Mouse (Mus musculus): ENCODE measurements around the gene Ggt5. TPM values are rescaled to one million over a fixed set of nuclear protein-coding genes. Genes with fewer than 3 reads are reported as not detected.

The Ggt5 gene
- total RNA-seq, 1 experiment = 0.36 TPM

DNA sequence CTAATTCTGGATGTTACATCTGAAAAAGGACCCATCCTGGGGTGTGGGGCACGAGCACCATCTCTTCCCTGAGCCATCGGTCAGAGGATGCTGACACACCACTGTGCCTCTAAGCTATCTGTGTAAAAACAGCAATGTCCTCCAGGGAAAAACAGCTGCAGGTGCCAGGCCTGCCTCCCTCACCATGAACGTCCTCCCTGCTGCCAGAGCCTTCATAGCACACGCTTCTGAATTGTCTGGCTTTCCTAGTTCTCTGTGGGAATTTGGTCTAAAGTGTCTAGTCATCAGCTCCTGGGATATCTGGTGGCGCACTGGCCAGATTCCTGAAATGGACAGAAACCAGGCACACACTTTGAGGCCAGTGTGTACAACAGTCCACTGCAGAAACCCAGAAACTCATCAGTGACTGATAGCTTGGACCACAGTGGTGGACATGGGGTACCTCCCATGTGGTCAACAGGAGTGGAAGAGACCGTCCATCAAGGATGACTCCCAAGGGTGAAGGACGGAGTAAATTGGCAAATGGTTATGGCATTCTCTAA is 11.1 kb downstream of the Ggt5 start:
- no peaks in the 10 kb centered on the region for H3K36me3 ChIP-seq (ENCODE audit: control insufficient read depth, insufficient read depth, low read length, poor library complexity, severe bottlenecking)
- no peaks in the 10 kb centered on the region for H3K9me3 ChIP-seq (ENCODE audit: control insufficient read depth, insufficient read depth, low read depth, low read length)
- H3K9ac ChIP-seq (ENCODE audit: insufficient read depth, low read depth, low read length, poor library complexity, severe bottlenecking) = no peak overlapping the region
- no peak for DNase-seq (ENCODE audit: low read depth, low spot score)
- TF ChIP-seq HCFC1 (IDR thresholded peaks at IDR 0.05; ENCODE audit: borderline replicate concordance, insufficient read depth, low read length) (no peak), CHD2 (IDR thresholded peaks at IDR 0.05; ENCODE audit: low read depth, low read length) (no peak), ZNF384 (IDR thresholded peaks at IDR 0.05; ENCODE audit: low read depth, low read length) (no peak), MAFK (IDR thresholded peaks at IDR 0.05; ENCODE audit: insufficient read depth, low read depth, low read length) (no peak), ZC3H11A (IDR thresholded peaks at IDR 0.05; ENCODE audit: borderline replicate concordance, low read depth, low read length) (no peak)
- no peak overlapping the region for H3K4me3 ChIP-seq (ENCODE audit: insufficient read depth in 1 of 2, low read depth in 1 of 2, low read length in 2 of 2, poor library complexity in 1 of 2, severe bottlenecking in 1 of 2)
- no peak overlapping the region for H3K27ac ChIP-seq (ENCODE audit: insufficient read depth, low read depth, low read length, poor library complexity, severe bottlenecking)
- in situ Hi-C loops (cut with MboI; ENCODE audit: low sequenced_read_pairs in 2 of 2, unreplicated experiment in 2 of 2) = no loop called here
- H3K4me1 ChIP-seq (ENCODE audit: control insufficient read depth in 2 of 2, insufficient read depth in 2 of 2, low read length in 2 of 2, poor library complexity in 1 of 2) = no peaks in the 10 kb centered on the region

DNA sequence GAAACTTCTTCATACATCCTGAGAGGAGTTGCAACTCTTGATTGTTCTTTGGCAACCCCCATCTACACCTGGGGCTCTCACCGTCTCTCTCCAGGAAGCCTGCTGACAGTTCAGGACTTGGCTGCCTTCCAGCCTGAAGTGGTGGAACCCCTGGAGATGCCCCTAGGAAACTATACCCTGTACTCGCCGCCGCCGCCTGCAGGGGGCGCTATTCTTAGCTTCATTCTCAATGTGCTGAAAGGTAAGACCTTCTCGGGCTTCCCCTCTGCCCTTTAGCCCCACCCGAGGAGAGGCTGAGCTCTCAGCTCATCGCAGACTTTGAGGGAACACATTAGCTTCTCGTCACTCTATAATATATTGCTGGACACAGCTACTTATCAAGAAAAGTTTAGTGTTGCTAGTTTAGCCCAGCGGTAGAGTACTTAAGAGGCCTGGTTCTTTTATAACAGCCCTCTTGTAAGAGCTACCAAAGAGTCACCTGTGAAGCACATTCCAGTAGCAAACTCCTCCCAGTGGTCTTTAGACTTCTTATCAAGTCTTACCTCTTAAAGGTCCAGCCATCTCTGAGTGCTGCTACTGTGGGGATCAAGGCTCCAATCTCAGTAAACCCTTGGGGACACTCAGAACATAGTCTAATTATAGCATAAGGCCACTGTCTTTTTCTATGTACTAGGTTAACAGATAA is 16.2 kb downstream of the Ggt5 start:
- DNase-seq (ENCODE audit: low read depth, low spot score) = peak; percentile 62
- no peak overlapping the region for H3K9ac ChIP-seq (ENCODE audit: insufficient read depth, low read depth, low read length, poor library complexity, severe bottlenecking)
- no peak overlapping the region for H3K4me3 ChIP-seq (ENCODE audit: insufficient read depth in 1 of 2, low read depth in 1 of 2, low read length in 2 of 2, poor library complexity in 1 of 2, severe bottlenecking in 1 of 2)
- TF ChIP-seq ZNF384 (IDR thresholded peaks at IDR 0.05; ENCODE audit: low read depth, low read length) = no peak
- TF ChIP-seq CHD2 (IDR thresholded peaks at IDR 0.05; ENCODE audit: low read depth, low read length) = no peak
- TF ChIP-seq ZC3H11A (IDR thresholded peaks at IDR 0.05; ENCODE audit: borderline replicate concordance, low read depth, low read length) = no peak
- TF ChIP-seq HCFC1 (IDR thresholded peaks at IDR 0.05; ENCODE audit: borderline replicate concordance, insufficient read depth, low read length) = no peak
- TF ChIP-seq MAFK (IDR thresholded peaks at IDR 0.05; ENCODE audit: insufficient read depth, low read depth, low read length) = no peak
- H3K9me3 ChIP-seq (ENCODE audit: control insufficient read depth, insufficient read depth, low read depth, low read length) = no peaks in the 10 kb centered on the region
- in situ Hi-C loops (cut with MboI; ENCODE audit: low sequenced_read_pairs in 2 of 2, unreplicated experiment in 2 of 2) = no loop called here
- no peak overlapping the region for H3K27ac ChIP-seq (ENCODE audit: insufficient read depth, low read depth, low read length, poor library complexity, severe bottlenecking)
- peaks cover 0 to 11% of the 10 kb centered on the region in 2 experiments; a peak in 2 of 4 replicates for H3K4me1 ChIP-seq (ENCODE audit: control insufficient read depth in 2 of 2, insufficient read depth in 2 of 2, low read length in 2 of 2, poor library complexity in 1 of 2)
- H3K36me3 ChIP-seq (ENCODE audit: control insufficient read depth, insufficient read depth, low read length, poor library complexity, severe bottlenecking) = no peaks in the 10 kb centered on the region

DNA sequence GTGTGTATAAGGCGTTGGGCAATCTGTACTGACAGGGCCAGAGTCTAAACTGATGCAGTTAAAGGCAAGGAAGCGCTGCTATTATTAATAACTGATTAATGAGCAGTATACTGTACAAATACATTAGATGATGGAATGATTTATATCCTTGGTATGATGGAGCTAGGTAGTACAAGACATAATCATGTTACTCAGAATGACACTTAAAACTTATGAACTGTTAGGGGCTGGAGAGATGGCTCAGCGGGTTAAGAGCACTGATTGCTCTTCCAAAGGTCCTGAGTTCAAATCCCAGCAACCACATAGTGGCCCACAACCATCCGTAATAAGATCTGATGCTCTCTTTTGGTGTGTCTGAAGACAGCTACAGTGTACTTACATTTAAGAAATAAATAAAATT is 18.1 kb downstream of the Ggt5 start:
- no peak overlapping the region for H3K4me3 ChIP-seq (ENCODE audit: insufficient read depth in 1 of 2, low read depth in 1 of 2, low read length in 2 of 2, poor library complexity in 1 of 2, severe bottlenecking in 1 of 2)
- in situ Hi-C loops (cut with MboI; ENCODE audit: low sequenced_read_pairs in 2 of 2, unreplicated experiment in 2 of 2) = no loop called here
- H3K4me1 ChIP-seq (ENCODE audit: control insufficient read depth in 2 of 2, insufficient read depth in 2 of 2, low read length in 2 of 2, poor library complexity in 1 of 2) = peaks cover 0 to 12% of the 10 kb centered on the region in 2 experiments; a peak in 2 of 4 replicates
- TF ChIP-seq HCFC1 (IDR thresholded peaks at IDR 0.05; ENCODE audit: borderline replicate concordance, insufficient read depth, low read length) = no peak
- no peak for TF ChIP-seq MAFK (IDR thresholded peaks at IDR 0.05; ENCODE audit: insufficient read depth, low read depth, low read length)
- H3K36me3 ChIP-seq (ENCODE audit: control insufficient read depth, insufficient read depth, low read length, poor library complexity, severe bottlenecking) = no peaks in the 10 kb centered on the region
- DNase-seq (ENCODE audit: low read depth, low spot score) = no peak
- no peaks in the 10 kb centered on the region for H3K9me3 ChIP-seq (ENCODE audit: control insufficient read depth, insufficient read depth, low read depth, low read length)
- H3K27ac ChIP-seq (ENCODE audit: insufficient read depth, low read depth, low read length, poor library complexity, severe bottlenecking) = no peak overlapping the region
- no peak overlapping the region for H3K9ac ChIP-seq (ENCODE audit: insufficient read depth, low read depth, low read length, poor library complexity, severe bottlenecking)

DNA sequence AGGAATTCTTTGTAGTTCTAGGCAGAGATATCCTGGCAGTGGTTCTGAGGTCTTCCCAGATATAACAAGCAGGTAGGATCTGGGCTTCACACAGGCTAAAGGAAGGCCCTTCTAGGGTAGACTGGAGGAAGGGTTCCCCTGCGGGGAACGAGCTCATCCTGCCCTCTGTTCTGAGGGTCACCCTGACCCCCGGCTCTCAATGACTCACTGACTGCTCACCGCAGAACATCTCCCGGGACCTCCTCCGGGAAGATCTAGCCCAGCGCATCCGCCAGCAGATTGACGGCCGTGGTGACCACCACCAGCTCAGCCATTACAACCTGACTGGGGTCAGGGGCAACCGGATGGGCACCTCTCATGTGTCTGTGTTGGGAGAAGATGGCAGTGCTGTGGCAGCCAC is 19.8 kb downstream of the Ggt5 start:
- DNase-seq (ENCODE audit: low read depth, low spot score) = no peak

More for the DNA sequence above, 19.8 kb downstream of the Ggt5 start:
- H3K4me3 ChIP-seq (ENCODE audit: insufficient read depth in 1 of 2, low read depth in 1 of 2, low read length in 2 of 2, poor library complexity in 1 of 2, severe bottlenecking in 1 of 2) = no peak overlapping the region; a peak in 1 of 4 replicates
- H3K27ac ChIP-seq (ENCODE audit: insufficient read depth, low read depth, low read length, poor library complexity, severe bottlenecking) = no peak overlapping the region
- in situ Hi-C loops (cut with MboI; ENCODE audit: low sequenced_read_pairs in 2 of 2, unreplicated experiment in 2 of 2) = no loop called here
- TF ChIP-seq MAFK (IDR thresholded peaks at IDR 0.05; ENCODE audit: insufficient read depth, low read depth, low read length) = no peak
- no peak for TF ChIP-seq ZC3H11A (IDR thresholded peaks at IDR 0.05; ENCODE audit: borderline replicate concordance, low read depth, low read length)
- TF ChIP-seq HCFC1 (IDR thresholded peaks at IDR 0.05; ENCODE audit: borderline replicate concordance, insufficient read depth, low read length) = no peak
- TF ChIP-seq CHD2 (IDR thresholded peaks at IDR 0.05; ENCODE audit: low read depth, low read length) = no peak
- no peak for TF ChIP-seq ZNF384 (IDR thresholded peaks at IDR 0.05; ENCODE audit: low read depth, low read length)
- peaks cover 0 to 12% of the 10 kb centered on the region in 2 experiments; a peak in 2 of 4 replicates for H3K4me1 ChIP-seq (ENCODE audit: control insufficient read depth in 2 of 2, insufficient read depth in 2 of 2, low read length in 2 of 2, poor library complexity in 1 of 2)
- no peaks in the 10 kb centered on the region for H3K9me3 ChIP-seq (ENCODE audit: control insufficient read depth, insufficient read depth, low read depth, low read length)
- no peaks in the 10 kb centered on the region for H3K36me3 ChIP-seq (ENCODE audit: control insufficient read depth, insufficient read depth, low read length, poor library complexity, severe bottlenecking)
- no peak overlapping the region for H3K9ac ChIP-seq (ENCODE audit: insufficient read depth, low read depth, low read length, poor library complexity, severe bottlenecking)

All from ES-E14 (cell line).